Mouse (Mus musculus): ENCODE measurements around the gene Syce2.

GRCm38 (mm10) chr8:84909949-84910348, 38.0 kb downstream of the Syce2 start:
- no peak for TF ChIP-seq POLR2A (IDR thresholded peaks at IDR 0.05; ENCODE audit: control insufficient read depth, low read depth, low read length)
- no peak for TF ChIP-seq CTCF (IDR thresholded peaks at IDR 0.05; ENCODE audit: control insufficient read depth, insufficient read depth, insufficient replicate concordance, low read depth, low read length)

Measured in testis, adult 2 months (tissue).